Mouse (Mus musculus) cerebellum, postnatal 4 days (tissue): ENCODE measurements around the gene Tenm3.
"Not testable (repeated sequence)": the region's sequence is repeated elsewhere in the genome, so short reads cannot be mapped to it uniquely, and the experiment has no call there.

ENCODE experiments used
- DNase-seq, 2 experiments: peaks; one replicate each; pipeline ENCODE4 v3.0.0; 2022; ENCODE audit warnings: low spot score in 2 of 2, mixed read lengths in 1 of 2

The Tenm3 gene

DNA sequence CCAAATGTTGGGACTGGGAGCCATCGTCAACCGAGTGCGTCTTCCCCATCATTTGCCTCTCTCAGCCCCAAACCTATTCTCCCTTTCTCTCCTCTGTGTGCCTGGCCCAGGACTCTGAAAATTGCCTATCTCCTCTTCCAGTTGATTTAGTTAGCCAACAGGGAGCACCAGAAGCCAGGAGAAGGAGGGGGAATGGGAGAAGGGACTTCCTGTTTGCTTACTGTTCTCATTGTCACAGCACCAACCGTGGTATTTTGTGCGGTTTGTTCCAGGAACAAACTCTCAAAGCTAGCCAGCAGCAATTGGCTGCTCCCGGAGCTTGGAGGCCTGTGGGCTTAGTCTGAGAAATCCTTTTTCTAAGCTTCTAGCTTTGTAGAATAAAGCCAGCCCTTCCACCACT is 636.2 kb downstream of the Tenm3 start:
- DNase-seq, result no peak

DNA sequence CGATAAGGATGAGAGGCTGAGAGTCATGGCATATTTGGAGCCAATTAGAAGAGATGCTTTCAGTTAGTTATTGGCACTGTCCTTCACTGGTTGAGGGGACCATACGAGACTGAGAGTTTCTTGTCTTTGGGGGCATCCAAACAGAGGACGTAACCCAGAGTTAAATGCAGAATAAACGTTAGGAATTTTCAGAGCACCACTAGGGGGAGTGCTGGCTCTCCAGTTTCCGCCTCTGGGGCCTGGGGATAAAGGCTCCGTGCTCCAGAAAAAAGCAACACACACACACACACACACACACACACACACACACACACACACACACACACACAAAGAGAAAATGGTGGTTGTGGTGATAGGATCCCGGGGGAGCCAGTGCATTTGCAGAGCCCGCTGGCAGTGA is 636.8 kb downstream of the Tenm3 start:
- no peak for DNase-seq

DNA sequence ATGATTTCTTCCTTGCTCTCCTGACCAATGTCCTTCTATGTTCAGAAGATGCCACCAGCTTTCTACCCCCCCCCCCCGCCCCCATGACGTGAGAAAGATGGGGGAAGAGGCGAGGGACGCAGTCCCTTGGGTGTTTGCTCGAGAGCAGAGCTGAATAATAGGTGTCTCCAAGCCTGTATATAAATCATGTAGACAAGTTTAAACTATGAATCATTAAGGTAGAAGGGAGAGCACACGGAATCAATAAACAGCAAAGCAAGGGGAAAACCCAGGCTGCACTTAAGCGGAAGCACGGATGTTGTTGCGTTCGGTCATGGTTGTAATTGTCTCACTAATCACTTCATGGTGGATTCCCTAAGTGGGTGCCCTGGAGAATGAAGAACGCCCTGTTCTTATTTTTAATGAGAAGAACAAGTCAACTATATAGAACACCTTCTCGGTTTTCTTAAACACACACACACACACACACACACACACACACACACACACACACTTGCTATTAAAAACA is 638.9 kb downstream of the Tenm3 start:
- no peak for DNase-seq

DNA sequence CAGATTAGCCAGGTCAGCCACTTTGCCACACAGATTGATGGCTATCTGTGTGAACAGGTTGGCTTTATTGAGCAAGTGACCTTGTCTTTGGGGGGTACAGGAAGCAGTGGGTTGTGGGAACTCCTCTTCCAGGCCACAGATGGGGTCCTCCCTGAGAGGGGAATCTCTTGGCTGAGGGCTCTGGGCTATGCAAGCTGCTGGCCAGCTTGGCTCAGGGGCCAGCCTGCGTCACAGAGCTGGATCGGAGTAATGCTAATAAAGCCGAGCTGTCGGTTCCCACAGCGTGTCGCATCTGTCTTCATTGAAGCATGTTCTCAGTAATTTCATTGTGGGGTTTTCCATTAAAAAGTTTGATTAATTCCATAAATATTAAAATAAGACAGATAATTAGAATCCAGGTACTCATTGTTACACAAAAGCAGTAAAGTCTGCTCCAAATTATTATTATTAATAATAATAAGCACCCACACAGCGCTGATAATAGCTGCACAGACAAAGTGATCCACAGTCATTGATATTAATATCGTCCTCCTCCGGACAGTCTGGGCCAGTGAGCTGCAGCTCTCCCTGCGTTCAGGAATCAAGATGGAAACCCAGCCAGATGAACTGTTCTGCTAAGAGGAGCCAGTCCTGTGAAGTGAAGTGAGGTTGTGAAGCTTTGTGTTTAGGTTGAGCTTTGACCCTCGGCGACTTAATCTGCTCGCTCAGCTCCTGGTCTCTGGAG is 639.5 kb downstream of the Tenm3 start:
- peak in 1 of 2 experiments; percentile 67 for DNase-seq

DNA sequence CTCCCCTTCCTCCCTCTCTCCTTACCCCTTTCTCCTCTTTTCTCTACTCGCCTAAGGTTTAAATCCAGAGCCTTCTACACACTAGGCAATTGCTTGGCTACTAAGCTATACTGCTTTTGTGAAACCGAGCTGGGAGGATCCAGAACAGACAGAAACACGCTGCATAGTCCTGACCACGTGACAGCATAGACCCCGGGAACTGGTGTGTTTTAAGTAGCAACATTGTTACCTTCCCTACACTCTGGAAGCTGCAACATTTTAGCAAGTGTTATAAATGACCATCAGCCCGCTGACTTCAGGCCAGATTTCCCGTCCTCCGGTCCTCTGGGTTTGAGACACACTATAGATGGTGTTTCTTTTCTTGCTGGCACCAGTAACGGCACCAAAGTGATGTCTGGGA is 640.1 kb downstream of the Tenm3 start:
- no peak for DNase-seq

DNA sequence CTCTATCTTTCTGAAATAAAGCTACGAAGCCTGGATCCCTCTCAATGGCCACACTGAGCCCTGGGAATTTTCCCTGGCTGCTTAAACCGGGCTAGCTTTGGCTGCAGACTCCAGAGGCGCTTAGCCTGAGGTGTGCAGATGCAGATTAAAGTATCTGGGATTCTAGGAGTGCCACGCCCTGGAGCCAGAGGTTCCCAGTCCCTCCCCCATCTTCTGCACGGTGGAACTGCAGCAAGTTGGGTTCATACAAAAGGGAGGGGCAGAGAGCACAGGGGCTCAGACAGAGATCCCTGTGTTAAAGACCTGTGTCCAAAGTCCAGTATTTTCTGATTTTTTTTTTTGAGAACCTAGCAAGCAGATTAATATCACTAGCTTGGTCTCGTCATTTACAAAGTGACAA is 640.6 kb downstream of the Tenm3 start:
- no peak for DNase-seq

- no peak for DNase-seq
Observed at GRCm38 (mm10) chr8:48202632-48203031, 641.1 kb downstream of the Tenm3 start.

DNA sequence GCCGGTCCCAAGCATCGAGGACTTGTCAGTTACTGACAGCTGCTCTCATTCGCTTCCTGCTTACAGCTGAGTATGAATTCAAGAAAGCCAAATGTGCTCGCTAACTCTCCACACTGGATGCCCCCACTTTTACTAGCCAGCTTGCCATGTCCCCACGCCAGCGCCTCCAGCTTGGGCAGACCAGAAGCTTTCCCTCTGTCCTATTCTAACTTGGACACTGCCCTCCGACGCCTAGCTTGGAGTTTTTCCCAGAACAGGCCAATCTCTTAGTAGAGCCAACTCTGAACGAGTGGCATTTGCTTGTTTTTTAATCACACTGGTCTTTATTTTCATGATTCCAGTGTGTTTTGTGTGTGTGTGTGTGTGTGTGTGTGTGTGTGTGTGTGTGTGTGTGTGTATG is 644.6 kb downstream of the Tenm3 start:
- DNase-seq, result no peak

- no peak for DNase-seq
Observed at GRCm38 (mm10) chr8:48195971-48196370, 647.8 kb downstream of the Tenm3 start.

DNA sequence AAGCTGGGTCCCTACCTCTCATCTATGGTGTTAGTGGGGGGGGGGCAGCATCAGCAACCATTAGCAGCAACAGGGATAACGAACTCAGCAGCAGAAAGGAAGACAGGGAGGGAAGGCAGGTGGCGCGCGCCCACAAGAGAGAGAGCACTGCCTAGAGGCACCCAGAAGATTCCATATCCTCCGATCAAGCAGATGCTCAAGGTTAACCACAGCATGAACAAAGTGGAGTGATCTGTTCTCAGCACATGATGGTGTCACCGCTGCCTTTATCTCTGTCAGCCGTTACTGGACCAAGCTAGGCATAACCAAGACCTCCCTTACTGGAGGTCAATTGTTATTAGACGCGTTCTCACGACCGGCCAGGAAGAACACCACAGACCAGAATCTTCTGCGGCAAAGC is 655.2 kb downstream of the Tenm3 start:
- DNase-seq, result no peak

GRCm38 (mm10) chr8:48183758-48184157 is 660.0 kb downstream of the Tenm3 start:
- no peak for DNase-seq

GRCm38 (mm10) chr8:48181000-48181399 is 662.8 kb downstream of the Tenm3 start:
- no peak for DNase-seq

DNA sequence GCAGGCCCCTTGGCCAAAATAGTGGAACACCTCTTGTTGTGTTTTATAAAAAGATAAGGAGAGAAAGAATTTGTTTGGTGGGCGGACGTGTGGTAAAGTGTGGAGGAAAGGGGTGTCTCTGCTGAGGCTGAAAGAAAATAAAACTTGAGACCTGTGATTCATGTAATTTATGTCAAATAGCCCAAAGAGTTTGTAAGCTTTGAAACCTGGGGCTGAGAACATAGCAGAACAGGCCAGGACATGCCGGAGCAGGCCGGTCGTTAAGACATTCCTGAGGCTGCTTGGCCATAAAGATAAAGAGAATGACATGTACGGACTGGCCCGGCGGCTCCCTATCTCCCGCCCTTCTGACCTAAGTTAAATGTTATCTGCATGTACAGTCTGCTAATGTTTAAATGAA is 663.6 kb downstream of the Tenm3 start:
- not testable (repeated sequence) for DNase-seq

GRCm38 (mm10) chr8:48178993-48179392 is 664.8 kb downstream of the Tenm3 start:
- no peak for DNase-seq

DNA sequence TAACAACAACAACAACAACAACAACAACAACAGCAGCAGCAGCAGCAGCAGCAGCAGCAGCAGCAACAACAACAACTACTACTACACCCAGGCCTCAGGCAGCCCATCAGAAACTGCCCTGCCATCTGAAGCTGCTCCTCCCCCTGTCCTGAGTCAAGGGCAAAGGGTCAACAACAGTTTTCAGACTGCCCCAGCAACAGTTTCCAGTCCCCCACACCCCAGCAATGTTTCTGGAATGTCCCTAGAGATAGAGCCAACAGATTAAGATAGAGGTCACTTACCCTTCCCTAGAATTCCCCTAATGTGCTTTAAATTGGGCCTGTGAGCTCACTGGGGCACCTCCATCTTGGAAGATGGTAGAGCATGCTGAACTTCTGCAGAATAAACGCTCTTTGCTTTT is 665.9 kb downstream of the Tenm3 start:
- DNase-seq, result no peak
